Mouse (Mus musculus): ENCODE data around the gene Arhgap23.

Arhgap23 gene

GRCm38 (mm10) chr11:97533653-97534052 is 118.3 kb downstream of the Arhgap23 start:
- DNase-seq (ENCODE audit: low read depth), result no peak

- no peak for DNase-seq (ENCODE audit: low read depth)
Observed at GRCm38 (mm10) chr11:97534442-97535307, 119.3 kb downstream of the Arhgap23 start.

- no peak for DNase-seq (ENCODE audit: low read depth)
Observed at GRCm38 (mm10) chr11:97535308-97535630, 119.9 kb downstream of the Arhgap23 start.

GRCm38 (mm10) chr11:97535660-97536059 is 120.3 kb downstream of the Arhgap23 start:
- DNase-seq (ENCODE audit: low read depth), result no peak

- no peak for DNase-seq (ENCODE audit: low read depth)
Observed at GRCm38 (mm10) chr11:97536083-97536747, 120.9 kb downstream of the Arhgap23 start.

GRCm38 (mm10) chr11:97536835-97537579 is 121.7 kb downstream of the Arhgap23 start:
- DNase-seq (ENCODE audit: low read depth), result peak; percentile 16

- no peak for DNase-seq (ENCODE audit: low read depth)
Observed at GRCm38 (mm10) chr11:97537580-97538089, 122.3 kb downstream of the Arhgap23 start.

- DNase-seq (ENCODE audit: low read depth), result no peak
Observed at GRCm38 (mm10) chr11:97539622-97540021, 124.3 kb downstream of the Arhgap23 start.

- DNase-seq (ENCODE audit: low read depth), result no peak
Observed at GRCm38 (mm10) chr11:97540136-97540535, 124.8 kb downstream of the Arhgap23 start.

- DNase-seq (ENCODE audit: low read depth), result peak; percentile 11
Observed at GRCm38 (mm10) chr11:97540604-97541003, 125.3 kb downstream of the Arhgap23 start.

- no peak for DNase-seq (ENCODE audit: low read depth)
Observed at GRCm38 (mm10) chr11:97542171-97543150, 127.1 kb downstream of the Arhgap23 start.

- no peak for DNase-seq (ENCODE audit: low read depth)
Observed at GRCm38 (mm10) chr11:97543181-97543733, 127.9 kb downstream of the Arhgap23 start.

- no peak for DNase-seq (ENCODE audit: low read depth)
Observed at GRCm38 (mm10) chr11:97543883-97544282, 128.6 kb downstream of the Arhgap23 start.

- no peak for DNase-seq (ENCODE audit: low read depth)
Observed at GRCm38 (mm10) chr11:97545808-97546560, 130.7 kb downstream of the Arhgap23 start.

- DNase-seq (ENCODE audit: low read depth), result no peak
Observed at GRCm38 (mm10) chr11:97546804-97547411, 131.6 kb downstream of the Arhgap23 start.

- no peak for DNase-seq (ENCODE audit: low read depth)
Observed at GRCm38 (mm10) chr11:97547957-97548706, 132.8 kb downstream of the Arhgap23 start.

GRCm38 (mm10) chr11:97548757-97549156 is 133.4 kb downstream of the Arhgap23 start:
- no peak for DNase-seq (ENCODE audit: low read depth)
